Mouse (Mus musculus) hindbrain, embryonic 12.5 days (tissue): ENCODE data around the gene Gfra1. TPM values are rescaled to one million over a fixed set of nuclear protein-coding genes. Genes with fewer than 3 reads are reported as not detected.

ENCODE experiments used
- ATAC-seq: fragments of 200-750 bp; cut with Nextera tagmentation; 2 replicates; pipeline ENCODE4 v1.8.0; 2017; ENCODE audit warnings: moderate TSS enrichment; ENCODE audit not compliant: low FRiP score
- H3K27ac ChIP-seq: fragments of 300-500 bp; sonication (generic); 2 replicates; pipeline ENCODE4 v1.5.1; 2016; ENCODE audit warnings: mild to moderate bottlenecking
- H3K27me3 ChIP-seq: fragments of 300-500 bp; sonication (generic); 2 replicates; pipeline ENCODE4 v1.6.1; 2016; ENCODE audit warnings: mild to moderate bottlenecking
- H3K36me3 ChIP-seq: fragments of 300-500 bp; sonication (generic); 2 replicates; pipeline ENCODE4 v1.6.1; 2016; ENCODE audit warnings: mild to moderate bottlenecking
- H3K4me1 ChIP-seq: fragments of 300-500 bp; sonication (generic); 2 replicates; pipeline ENCODE4 v1.6.1; 2016
- H3K4me2 ChIP-seq: fragments of 300-500 bp; sonication (generic); replicated peaks from 2 replicates; pipeline ENCODE4 v1.6.1; 2016; ENCODE audit warnings: mild to moderate bottlenecking
- H3K4me3 ChIP-seq: fragments of 300-500 bp; sonication (generic); 2 replicates; pipeline ENCODE4 v1.5.1; 2016; ENCODE audit warnings: mild to moderate bottlenecking
- H3K9ac ChIP-seq: fragments of 300-500 bp; sonication (generic); 2 replicates; pipeline ENCODE4 v1.6.1; 2016; ENCODE audit warnings: mild to moderate bottlenecking, moderate library complexity
- H3K9me3 ChIP-seq: fragments of 300-500 bp; sonication (generic); replicated peaks from 2 replicates; pipeline ENCODE4 v1.6.1; 2016; ENCODE audit warnings: mild to moderate bottlenecking
- WGBS: fragments of 180-500 bp; shearing (Covaris S2); methylation state at CpG from one replicate; pipeline ENCODE4 v1.1.7; 2016; 5-methylcytosine and 5-hydroxymethylcytosine counted together
- polyA plus RNA-seq: library from polyadenylated mRNA; unstranded; fragments of >200 nt; fragmentation: Nextera tagmentation; extraction: Ambion mirVana; gene quantifications from 2 replicates; pipeline ENCODE4 v1.2.1, GENCODE M21; 2016

Gene Gfra1
- polyA plus RNA-seq, 1 experiment from 2014 or later = 59.8 TPM

GRCm38 (mm10) chr19:58382535-58382934, 73.2 kb downstream of the Gfra1 start:
- no peaks in the 10 kb centered on the region for H3K9me3 ChIP-seq
- no peaks in the 10 kb centered on the region for H3K27me3 ChIP-seq
- no peak overlapping the region for H3K9ac ChIP-seq
- WGBS = 96% methylated on average over 7 of the region's 7 CpGs
- peaks cover 16% of the 10 kb centered on the region for H3K4me1 ChIP-seq
- no peak overlapping the region for H3K4me3 ChIP-seq
- no peak for ATAC-seq
- H3K4me2 ChIP-seq = no peak overlapping the region
- no peak overlapping the region for H3K27ac ChIP-seq
- H3K36me3 ChIP-seq = no peaks in the 10 kb centered on the region

- no peaks in the 10 kb centered on the region for H3K36me3 ChIP-seq
- no peak overlapping the region for H3K9ac ChIP-seq
- H3K9me3 ChIP-seq = no peaks in the 10 kb centered on the region
- H3K27me3 ChIP-seq = no peaks in the 10 kb centered on the region
- no peak overlapping the region for H3K4me2 ChIP-seq
- H3K4me1 ChIP-seq = peaks cover 10% of the 10 kb centered on the region; the same call in 1 of the 2 replicates
- ATAC-seq = no peak
- H3K4me3 ChIP-seq = no peak overlapping the region
- WGBS = 74% methylated on average over 8 of the region's 8 CpGs
- H3K27ac ChIP-seq = no peak overlapping the region
These were observed 77.7 kb downstream of the Gfra1 start for GRCm38 (mm10) chr19:58377969-58378368.

- WGBS = 73% methylated on average over 8 of the region's 8 CpGs
- H3K4me2 ChIP-seq = no peak overlapping the region
- no peaks in the 10 kb centered on the region for H3K36me3 ChIP-seq
- no peak overlapping the region for H3K27ac ChIP-seq
- no peaks in the 10 kb centered on the region for H3K9me3 ChIP-seq
- H3K4me1 ChIP-seq = peaks cover 10% of the 10 kb centered on the region; the same call in 1 of the 2 replicates
- ATAC-seq = no peak
- H3K9ac ChIP-seq = no peak overlapping the region
- no peaks in the 10 kb centered on the region for H3K27me3 ChIP-seq
- no peak overlapping the region for H3K4me3 ChIP-seq
These were observed 79.0 kb downstream of the Gfra1 start for GRCm38 (mm10) chr19:58376675-58377102.

GRCm38 (mm10) chr19:58374648-58375047, 81.1 kb downstream of the Gfra1 start:
- Histone ChIP-seq H3K4me1 (peaks cover 10% of the 10 kb centered on the region), H3K4me2 (no peak overlapping the region), H3K9me3 (no peaks in the 10 kb centered on the region), H3K27me3 (no peaks in the 10 kb centered on the region), H3K9ac (no peak overlapping the region), H3K27ac (no peak overlapping the region), H3K36me3 (no peaks in the 10 kb centered on the region), H3K4me3 (no peak overlapping the region)
- WGBS = 96% methylated on average over 5 of the region's 5 CpGs
- ATAC-seq = no peak

GRCm38 (mm10) chr19:58374155-58374554, 81.6 kb downstream of the Gfra1 start:
- WGBS = 95% methylated on average over 4 of the region's 4 CpGs
- no peaks in the 10 kb centered on the region for H3K27me3 ChIP-seq
- H3K4me3 ChIP-seq = no peak overlapping the region
- H3K9me3 ChIP-seq = no peaks in the 10 kb centered on the region
- no peak overlapping the region for H3K9ac ChIP-seq
- H3K36me3 ChIP-seq = no peaks in the 10 kb centered on the region
- H3K4me2 ChIP-seq = no peak overlapping the region
- no peak for ATAC-seq
- H3K27ac ChIP-seq = no peak overlapping the region
- H3K4me1 ChIP-seq = peaks cover 10% of the 10 kb centered on the region

GRCm38 (mm10) chr19:58368513-58368912, 87.2 kb downstream of the Gfra1 start:
- peaks cover 5% of the 10 kb centered on the region for H3K4me1 ChIP-seq
- no peak overlapping the region for H3K27ac ChIP-seq
- 49% methylated on average over 2 of the region's 2 CpGs for WGBS
- H3K4me2 ChIP-seq = no peak overlapping the region
- no peak for ATAC-seq
- H3K9ac ChIP-seq = no peak overlapping the region
- no peaks in the 10 kb centered on the region for H3K36me3 ChIP-seq
- H3K4me3 ChIP-seq = no peak overlapping the region
- H3K27me3 ChIP-seq = no peaks in the 10 kb centered on the region
- H3K9me3 ChIP-seq = no peaks in the 10 kb centered on the region

GRCm38 (mm10) chr19:58364688-58365087, 91.0 kb downstream of the Gfra1 start:
- H3K9ac ChIP-seq = no peak overlapping the region
- H3K4me2 ChIP-seq = no peak overlapping the region
- no peak for ATAC-seq
- H3K27me3 ChIP-seq = no peaks in the 10 kb centered on the region
- no peak overlapping the region for H3K4me3 ChIP-seq
- WGBS = 48% methylated on average over 9 of the region's 9 CpGs
- H3K9me3 ChIP-seq = no peaks in the 10 kb centered on the region
- H3K27ac ChIP-seq = no peak overlapping the region
- H3K4me1 ChIP-seq = peaks cover 1% of the 10 kb centered on the region
- no peaks in the 10 kb centered on the region for H3K36me3 ChIP-seq

- Histone ChIP-seq H3K4me1 (peaks cover 3% of the 10 kb centered on the region; the same call in 1 of the 2 replicates), H3K9me3 (no peaks in the 10 kb centered on the region), H3K27ac (no peak overlapping the region), H3K36me3 (no peaks in the 10 kb centered on the region), H3K4me2 (no peak overlapping the region), H3K4me3 (no peak overlapping the region), H3K27me3 (no peaks in the 10 kb centered on the region), H3K9ac (no peak overlapping the region)
- 52% methylated on average over 1 of the region's 1 CpGs for WGBS
- no peak for ATAC-seq
These were observed 94.7 kb downstream of the Gfra1 start for GRCm38 (mm10) chr19:58360982-58361381.

- Histone ChIP-seq H3K4me2 (no peak overlapping the region), H3K4me3 (no peak overlapping the region), H3K27ac (no peak overlapping the region), H3K36me3 (no peaks in the 10 kb centered on the region), H3K4me1 (peaks cover 14% of the 10 kb centered on the region), H3K9me3 (no peaks in the 10 kb centered on the region), H3K9ac (no peak overlapping the region), H3K27me3 (no peaks in the 10 kb centered on the region)
- WGBS = 89% methylated on average over 13 of the region's 13 CpGs
- no peak for ATAC-seq
These were observed 97.6 kb downstream of the Gfra1 start for GRCm38 (mm10) chr19:58358063-58358462.

GRCm38 (mm10) chr19:58353953-58354352, 101.8 kb downstream of the Gfra1 start:
- no peak for ATAC-seq
- Histone ChIP-seq H3K4me3 (no peak overlapping the region), H3K27ac (peak overlapping the region; percentile 76), H3K4me1 (peaks cover 35% of the 10 kb centered on the region), H3K27me3 (0 out of 2 replicates have a peak, but pooled peaks cover 4% of the 10 kb centered on the region), H3K4me2 (no peak overlapping the region), H3K9ac (no peak overlapping the region), H3K9me3 (no peaks in the 10 kb centered on the region), H3K36me3 (no peaks in the 10 kb centered on the region)
- 35% methylated on average over 2 of the region's 2 CpGs for WGBS

- Histone ChIP-seq H3K4me3 (no peak overlapping the region), H3K9me3 (no peaks in the 10 kb centered on the region), H3K27me3 (0 out of 2 replicates have a peak, but pooled peaks cover 7% of the 10 kb centered on the region), H3K9ac (no peak overlapping the region), H3K4me1 (peaks cover 39% of the 10 kb centered on the region), H3K27ac (peak overlapping the region; percentile 76), H3K4me2 (no peak overlapping the region), H3K36me3 (no peaks in the 10 kb centered on the region)
- 52% methylated on average over 13 of the region's 13 CpGs for WGBS
- ATAC-seq = peak; percentile 57; the same call in 1 of the 2 replicates
These were observed 102.3 kb downstream of the Gfra1 start for GRCm38 (mm10) chr19:58353260-58353870.

GRCm38 (mm10) chr19:58349890-58350408, 105.8 kb downstream of the Gfra1 start:
- WGBS = 26% methylated on average over 5 of the region's 5 CpGs
- H3K4me1 ChIP-seq = peaks cover 37% of the 10 kb centered on the region
- H3K27ac ChIP-seq = peak overlapping the region; percentile 65
- 0 out of 2 replicates have a peak, but pooled peaks have one; percentile 26 for ATAC-seq
- H3K9me3 ChIP-seq = no peaks in the 10 kb centered on the region
- H3K9ac ChIP-seq = no peak overlapping the region
- 0 out of 2 replicates have a peak, but pooled peaks cover 7% of the 10 kb centered on the region for H3K27me3 ChIP-seq
- H3K4me3 ChIP-seq = no peak overlapping the region
- no peaks in the 10 kb centered on the region for H3K36me3 ChIP-seq
- no peak overlapping the region for H3K4me2 ChIP-seq

- ATAC-seq = no peak
- H3K27ac ChIP-seq = no peak overlapping the region; the same call in 1 of the 2 replicates
- 41% methylated on average over 7 of the region's 7 CpGs for WGBS
- no peak overlapping the region for H3K4me2 ChIP-seq
- H3K4me3 ChIP-seq = no peak overlapping the region
- H3K9ac ChIP-seq = no peak overlapping the region
- no peaks in the 10 kb centered on the region for H3K9me3 ChIP-seq
- H3K36me3 ChIP-seq = no peaks in the 10 kb centered on the region
- H3K4me1 ChIP-seq = peaks cover 19% of the 10 kb centered on the region
- H3K27me3 ChIP-seq = 0 out of 2 replicates have a peak, but pooled peaks cover 3% of the 10 kb centered on the region
These were observed 110.6 kb downstream of the Gfra1 start for GRCm38 (mm10) chr19:58345137-58345536.
